In genomic region chr1:94341237-94341636, GRCm38 (mm10) we compare ENCODE assay signal across 17 mouse cellular contexts.
DNase-seq lines count a peak whose midpoint lies in the region.
"Had no signal": no experiment of that assay in that cellular context is flagged by ENCODE, and none has a peak within 500 bp of the region (broad histone marks: within the 10 kb centered on the region; RNA-seq: fewer than 3 reads in every experiment).

No protein-coding gene starts in this region.

- peak; percentile 12 for DNase-seq in layer of hippocampus, adult 11-12 months (ENCODE audit: low spot score)
- no peak for DNase-seq in layer of hippocampus, postnatal 14 days (ENCODE audit: low spot score in 2 of 2)
- peak; percentile 27 for DNase-seq in 3T3-L1 (ENCODE audit: low read depth, low spot score)
- peak; percentile 79 for DNase-seq in Muller cell, postnatal 12 days (ENCODE audit: inconsistent ontology term)
- DNase-seq in brain, adult 2 months (ENCODE audit: low read depth, low spot score): peak; percentile 86
- no peak for DNase-seq in heart, adult 8-10 months (ENCODE audit: low spot score)
- DNase-seq in adrenal gland, adult (ENCODE audit: inconsistent age in 2 of 2, low spot score in 1 of 2): no peak
- no peak for DNase-seq in heart, adult 11 months
- DNase-seq: adrenal gland, postnatal 25 days; cerebellum, adult 11 months; cerebellum, adult 9-10 months; cerebellum, postnatal 36 days; gastrocnemius, adult 2 months; gastrocnemius, postnatal 25 days; heart, postnatal 10 days; heart, postnatal 4 days; kidney, adult 8-10 months had no signal

Comparison
In these comparisons a context has a peak if more than half of its experiments do, and no peak if none do; other contexts are left out.
1. DNase-seq: peak in layer of hippocampus, adult 11-12 months (single experiment), 3T3-L1 (single experiment), Muller cell, postnatal 12 days (single experiment) and brain, adult 2 months (single experiment); none in layer of hippocampus, postnatal 14 days (0 of 2), heart, adult 8-10 months (single experiment), adrenal gland, adult (0 of 2) and heart, adult 11 months (single experiment).